ENCODE assay signal across 9 mouse cellular contexts in genomic region chr7:138907976-138908375, GRCm38 (mm10). TPM values are rescaled to one million over a fixed set of nuclear protein-coding genes. Genes with fewer than 3 reads are reported as not detected.
DNase-seq lines count a peak whose midpoint lies in the region; ATAC-seq and TF ChIP-seq lines count a peak whose summit lies in the region.
"Had no signal": no experiment of that assay in that cellular context is flagged by ENCODE, and none has a peak within 500 bp of the region (broad histone marks: within the 10 kb centered on the region; RNA-seq: fewer than 3 reads in every experiment).

No protein-coding gene starts in this region.

- TF ChIP-seq CTCF in heart, postnatal 0 days (IDR thresholded peaks at IDR 0.05; ENCODE audit: low read depth), result no peak
- TF ChIP-seq CTCF in midbrain, postnatal 0 days (IDR thresholded peaks at IDR 0.05), result no peak

- TF ChIP-seq EP300 in heart, postnatal 0 days (IDR thresholded peaks at IDR 0.05; ENCODE audit: low read depth), result no peak

- peaks cover 36% of the 10 kb centered on the region for H3K4me1 ChIP-seq in heart, postnatal 0 days (ENCODE audit: control insufficient read depth, insufficient read depth)
- no peaks in the 10 kb centered on the region; the same call in none of the 2 replicates for H3K4me1 ChIP-seq in embryonic facial prominence, embryonic 11.5 days (ENCODE audit: control insufficient read depth, insufficient read depth, low read length)
- peaks cover 13% of the 10 kb centered on the region for H3K4me1 ChIP-seq in kidney, embryonic 14.5 days (ENCODE audit: control insufficient read depth, insufficient read depth, low read length)
- peaks cover 16% of the 10 kb centered on the region; the same call in 1 of the 2 replicates for H3K4me1 ChIP-seq in midbrain, postnatal 0 days (ENCODE audit: insufficient read depth, low read length)

- no peak for ATAC-seq in heart, postnatal 0 days (ENCODE audit: insufficient read depth, low read depth)
- ATAC-seq in embryonic facial prominence, embryonic 11.5 days (replicated peaks; ENCODE audit: insufficient number of reproducible peaks, low FRiP score, low TSS enrichment, low read depth), result no peak
- ATAC-seq in kidney, embryonic 14.5 days (ENCODE audit: low FRiP score, low TSS enrichment), result no peak
- no peak for ATAC-seq in midbrain, postnatal 0 days (ENCODE audit: low FRiP score)
- ATAC-seq in inflammation-experienced regulatory T-cells, adult 6 months, result no peak

- 54% methylated on average over 5 of the region's 5 CpGs for WGBS in heart, postnatal 0 days
- 52% methylated on average over 5 of the region's 5 CpGs for WGBS in embryonic facial prominence, embryonic 11.5 days
- WGBS in kidney, embryonic 14.5 days, result 63% methylated on average over 5 of the region's 5 CpGs
- 69% methylated on average over 5 of the region's 5 CpGs for WGBS in midbrain, postnatal 0 days

- H3K36me3 ChIP-seq in heart, postnatal 0 days (replicated peaks; ENCODE audit: control insufficient read depth, insufficient read depth, low read length), result no peaks in the 10 kb centered on the region
- H3K36me3 ChIP-seq in embryonic facial prominence, embryonic 11.5 days (replicated peaks; ENCODE audit: control insufficient read depth, insufficient read depth, low read depth, low read length), result no peaks in the 10 kb centered on the region
- no peaks in the 10 kb centered on the region for H3K36me3 ChIP-seq in kidney, embryonic 14.5 days (ENCODE audit: control insufficient read depth, insufficient read depth, low read length)
- H3K36me3 ChIP-seq in midbrain, postnatal 0 days (ENCODE audit: insufficient read depth, low read length), result no peaks in the 10 kb centered on the region

- peak overlapping the region; percentile 94 for H3K4me3 ChIP-seq in heart, postnatal 0 days (ENCODE audit: low read depth, low read length)
- H3K4me3 ChIP-seq in embryonic facial prominence, embryonic 11.5 days (ENCODE audit: low read depth, low read length), result peak overlapping the region; percentile 72
- H3K4me3 ChIP-seq in kidney, embryonic 14.5 days (ENCODE audit: low read length), result peak overlapping the region; percentile 82
- H3K4me3 ChIP-seq in midbrain, postnatal 0 days (ENCODE audit: low read depth, low read length), result peak overlapping the region; percentile 81; the same call in 1 of the 2 replicates

- H3K27ac ChIP-seq in heart, postnatal 0 days (ENCODE audit: low read depth), result peak overlapping the region; percentile 94
- no peak overlapping the region for H3K27ac ChIP-seq in embryonic facial prominence, embryonic 11.5 days (replicated peaks; ENCODE audit: low read depth, low read length)
- no peak overlapping the region for H3K27ac ChIP-seq in kidney, embryonic 14.5 days (ENCODE audit: low read depth, low read length)
- no peak overlapping the region for H3K27ac ChIP-seq in midbrain, postnatal 0 days (ENCODE audit: low read depth, low read length)

- H3K9ac ChIP-seq in heart, postnatal 0 days (replicated peaks; ENCODE audit: low read depth, low read length), result peak overlapping the region; percentile 94
- no peak overlapping the region for H3K9ac ChIP-seq in embryonic facial prominence, embryonic 11.5 days (replicated peaks; ENCODE audit: low read length)
- H3K9ac ChIP-seq in kidney, embryonic 14.5 days (ENCODE audit: low read depth, low read length), result peak overlapping the region; percentile 14; the same call in 1 of the 2 replicates
- H3K9ac ChIP-seq in midbrain, postnatal 0 days (replicated peaks; ENCODE audit: low read length, poor library complexity, severe bottlenecking), result no peak overlapping the region

- DNase-seq in heart, postnatal 0 days (ENCODE audit: low spot score), result no peak
- DNase-seq in heart, adult 8-10 months (ENCODE audit: low spot score), result no peak
- DNase-seq in embryonic facial prominence, embryonic 11.5 days (ENCODE audit: low spot score), result no peak
- no peak for DNase-seq in midbrain, postnatal 0 days (ENCODE audit: low spot score)
- no peak for DNase-seq in adrenal gland, postnatal 10 days
- no peak for DNase-seq in frontal cortex, adult 2 months (ENCODE audit: extremely low spot score in 1 of 2, low spot score in 1 of 2)
- DNase-seq: thymus, adult 2 months had no signal

- H3K9me3 ChIP-seq in heart, postnatal 0 days (replicated peaks; ENCODE audit: control insufficient read depth, low read length), result no peaks in the 10 kb centered on the region
- H3K9me3 ChIP-seq in embryonic facial prominence, embryonic 11.5 days (replicated peaks; ENCODE audit: control insufficient read depth, low read length), result no peaks in the 10 kb centered on the region
- no peaks in the 10 kb centered on the region for H3K9me3 ChIP-seq in kidney, embryonic 14.5 days (ENCODE audit: control insufficient read depth, low read length)
- H3K9me3 ChIP-seq in midbrain, postnatal 0 days (ENCODE audit: low read length), result no peaks in the 10 kb centered on the region

- H3K27me3 ChIP-seq in heart, postnatal 0 days (ENCODE audit: control insufficient read depth, insufficient read depth, low read length), result no peaks in the 10 kb centered on the region
- H3K27me3 ChIP-seq in embryonic facial prominence, embryonic 11.5 days (ENCODE audit: control insufficient read depth, insufficient read depth, low read length), result no peaks in the 10 kb centered on the region
- H3K27me3 ChIP-seq in kidney, embryonic 14.5 days (ENCODE audit: control insufficient read depth, insufficient read depth, low read length), result no peaks in the 10 kb centered on the region
- H3K27me3 ChIP-seq in midbrain, postnatal 0 days (ENCODE audit: insufficient read depth, low read length), result peaks cover 3% of the 10 kb centered on the region; the same call in 1 of the 2 replicates

- H3K4me2 ChIP-seq in heart, postnatal 0 days (ENCODE audit: low read depth, low read length), result peak overlapping the region; percentile 73
- peak overlapping the region; percentile 13 for H3K4me2 ChIP-seq in embryonic facial prominence, embryonic 11.5 days (ENCODE audit: low read depth, low read length)
- peak overlapping the region; percentile 80 for H3K4me2 ChIP-seq in kidney, embryonic 14.5 days (replicated peaks; ENCODE audit: low read depth, low read length)
- H3K4me2 ChIP-seq in midbrain, postnatal 0 days (ENCODE audit: low read depth, low read length, poor library complexity, severe bottlenecking), result peak overlapping the region; percentile 81; the same call in 1 of the 2 replicates

RNA-seq across cellular contexts. Expression of gene Bnip3, which starts 1.3 kb away (rescaled TPM):
- total RNA-seq in heart, postnatal 0 days (2014; rRNA removed; ENCODE audit: low replicate concordance), result 301 and 305 TPM in 2 replicates
- 131 and 144 TPM in 2 replicates for polyA plus RNA-seq in heart, postnatal 0 days (2015; fragmentation: Nextera tagmentation; extraction: Ambion mirVana)
- total RNA-seq in heart, adult 8-10 months (2022), result 100 to 1,000 TPM; 229 to 488 (median 281) TPM
- polyA plus RNA-seq in embryonic facial prominence, embryonic 11.5 days (2014; fragmentation: Nextera tagmentation; extraction: Ambion mirVana), result 110 and 111 TPM in 2 replicates
- 78.5 and 84.8 TPM in 2 replicates for polyA plus RNA-seq in kidney, embryonic 14.5 days (2014; fragmentation: Nextera tagmentation; extraction: Ambion mirVana)
- 227 and 231 TPM in 2 replicates for total RNA-seq in midbrain, postnatal 0 days (2014; rRNA removed)
- polyA plus RNA-seq in midbrain, postnatal 0 days (2015; fragmentation: Nextera tagmentation; extraction: Ambion mirVana), result 142 and 147 TPM in 2 replicates
- total RNA-seq in adrenal gland, postnatal 10 days (2021), result 100 to 1,000 TPM; 167 to 263 TPM
- polyA plus RNA-seq in inflammation-experienced regulatory T-cells, adult 6 months (2017; shearing (Covaris generic)), result 10 to 100 TPM in 2 of 3 experiments, 1 to 10 TPM in 1; 3.2 to 17.6 (median 14.4) TPM
- polyA plus RNA-seq in frontal cortex, adult 2 months (2012; rRNA removed), result 81.0 and 86.7 TPM in 2 replicates

RNA-seq across cellular contexts. Expression of gene Jakmip3, which starts 32.6 kb away (rescaled TPM):
- total RNA-seq in heart, postnatal 0 days (2014; rRNA removed; ENCODE audit: low replicate concordance), result not detected in 2 replicates
- polyA plus RNA-seq in heart, postnatal 0 days (2015; fragmentation: Nextera tagmentation; extraction: Ambion mirVana), result not detected in 2 replicates
- total RNA-seq in heart, adult 8-10 months (2022), result under 1 TPM; 0.14 to 0.47 (median 0.22) TPM
- polyA plus RNA-seq in embryonic facial prominence, embryonic 11.5 days (2014; fragmentation: Nextera tagmentation; extraction: Ambion mirVana), result 0.80 and 1.1 TPM in 2 replicates
- polyA plus RNA-seq in kidney, embryonic 14.5 days (2014; fragmentation: Nextera tagmentation; extraction: Ambion mirVana), result 0.14 and 0.42 TPM in 2 replicates
- total RNA-seq in midbrain, postnatal 0 days (2014; rRNA removed), result 17.4 and 19.6 TPM in 2 replicates
- polyA plus RNA-seq in midbrain, postnatal 0 days (2015; fragmentation: Nextera tagmentation; extraction: Ambion mirVana), result 8.1 and 8.5 TPM in 2 replicates
- total RNA-seq in adrenal gland, postnatal 10 days (2021), result 1 to 10 TPM; 2.1 to 3.5 TPM
- under 1 TPM in 2 of 3 experiments, not detected in 1; 0.09 to 0.33 TPM for polyA plus RNA-seq in inflammation-experienced regulatory T-cells, adult 6 months (2017; shearing (Covaris generic))
- 41.0 and 43.0 TPM in 2 replicates for polyA plus RNA-seq in frontal cortex, adult 2 months (2012; rRNA removed)

Comparison
In these comparisons a context has a peak if more than half of its experiments do, and no peak if none do; other contexts are left out.
1. H3K4me2 ChIP-seq: peak in every context shown above with its lines; median percentile 81 in midbrain, postnatal 0 days; 80 in kidney, embryonic 14.5 days; 73 in heart, postnatal 0 days; 13 in embryonic facial prominence, embryonic 11.5 days.
2. H3K9ac ChIP-seq: peak in heart, postnatal 0 days (single experiment) and kidney, embryonic 14.5 days (single experiment); none in embryonic facial prominence, embryonic 11.5 days (single experiment) and midbrain, postnatal 0 days (single experiment).
3. Peak in every context shown above with its lines, with median percentiles within 50 percentile points of each other: H3K4me3 ChIP-seq.